Mouse (Mus musculus): ENCODE measurements around the gene Kalrn. TPM values are rescaled to one million over a fixed set of nuclear protein-coding genes. Genes with fewer than 3 reads are reported as not detected.
A peak's percentile ranks its signal among the peaks of the same experiment; 100 is the strongest.

Gene Kalrn
- polyA plus RNA-seq, 1 experiment from 2014 or later, result 22.4 TPM

DNA sequence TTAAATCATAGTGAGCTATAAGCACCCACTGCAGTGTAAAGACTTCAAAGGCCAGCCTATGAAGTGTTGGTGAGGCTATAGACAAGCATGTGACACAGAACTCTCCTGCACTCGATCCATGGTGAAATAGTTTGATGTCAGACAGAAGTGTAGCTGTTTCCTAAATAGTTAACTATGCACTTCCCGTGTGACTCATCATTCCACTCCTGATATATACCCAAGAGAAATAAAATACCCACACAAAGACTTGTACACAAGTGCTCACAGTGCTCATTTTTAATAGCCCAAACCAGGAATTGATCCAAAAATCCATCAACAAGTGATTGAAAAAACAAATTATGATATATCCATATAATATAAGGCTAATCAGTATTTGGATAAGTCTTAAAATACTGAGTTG is 19.4 kb upstream of the Kalrn start:
- Histone ChIP-seq H3K27ac (ENCODE audit: low read depth, low read length) (no peak overlapping the region), H3K9ac (ENCODE audit: low read length) (no peak overlapping the region), H3K4me1 (replicated peaks; ENCODE audit: control insufficient read depth, insufficient read depth, low read length) (no peaks in the 10 kb centered on the region), H3K4me2 (ENCODE audit: low read depth, low read length, severe bottlenecking) (no peak overlapping the region), H3K4me3 (ENCODE audit: low read depth, low read length) (no peak overlapping the region), H3K9me3 (ENCODE audit: control insufficient read depth, low read length) (no peaks in the 10 kb centered on the region), H3K36me3 (ENCODE audit: control insufficient read depth, insufficient read depth, low read length) (no peaks in the 10 kb centered on the region), H3K27me3 (ENCODE audit: control insufficient read depth, insufficient read depth, low read length) (no peaks in the 10 kb centered on the region)
- no peak for DNase-seq (ENCODE audit: low spot score)
- no peak for ATAC-seq (replicated peaks; ENCODE audit: low FRiP score)
- WGBS, result 85% methylated on average over 2 of the region's 2 CpGs

DNA sequence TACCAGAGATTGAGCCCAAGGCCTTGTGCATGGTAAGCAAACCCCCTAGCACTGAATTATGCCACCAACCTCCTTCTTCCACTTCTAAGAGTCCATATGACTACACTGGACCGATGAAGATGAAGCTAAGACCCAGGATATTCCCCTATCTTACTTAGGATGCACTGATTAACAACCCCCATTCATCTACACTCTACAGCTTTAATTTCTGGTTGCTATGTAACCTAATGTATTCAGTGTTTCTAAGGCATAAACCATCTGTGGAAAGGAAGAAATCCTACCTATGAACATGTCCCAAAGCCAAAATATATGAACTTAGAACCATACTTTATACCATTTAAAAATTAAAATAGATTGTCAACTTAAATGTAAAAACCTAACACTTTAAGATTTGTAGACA is 18.6 kb upstream of the Kalrn start:
- H3K4me1 ChIP-seq (replicated peaks; ENCODE audit: control insufficient read depth, insufficient read depth, low read length), result no peaks in the 10 kb centered on the region
- no peak overlapping the region for H3K4me3 ChIP-seq (ENCODE audit: low read depth, low read length)
- DNase-seq (ENCODE audit: low spot score) (no peak), ATAC-seq (replicated peaks; ENCODE audit: low FRiP score) (no peak)
- no peaks in the 10 kb centered on the region for H3K36me3 ChIP-seq (ENCODE audit: control insufficient read depth, insufficient read depth, low read length)
- H3K9me3 ChIP-seq (ENCODE audit: control insufficient read depth, low read length), result no peaks in the 10 kb centered on the region
- H3K27me3 ChIP-seq (ENCODE audit: control insufficient read depth, insufficient read depth, low read length), result no peaks in the 10 kb centered on the region
- no peak overlapping the region for H3K9ac ChIP-seq (ENCODE audit: low read length)
- 82% methylated on average over 1 of the region's 1 CpGs for WGBS
- no peak overlapping the region for H3K27ac ChIP-seq (ENCODE audit: low read depth, low read length)
- no peak overlapping the region for H3K4me2 ChIP-seq (ENCODE audit: low read depth, low read length, severe bottlenecking)

DNA sequence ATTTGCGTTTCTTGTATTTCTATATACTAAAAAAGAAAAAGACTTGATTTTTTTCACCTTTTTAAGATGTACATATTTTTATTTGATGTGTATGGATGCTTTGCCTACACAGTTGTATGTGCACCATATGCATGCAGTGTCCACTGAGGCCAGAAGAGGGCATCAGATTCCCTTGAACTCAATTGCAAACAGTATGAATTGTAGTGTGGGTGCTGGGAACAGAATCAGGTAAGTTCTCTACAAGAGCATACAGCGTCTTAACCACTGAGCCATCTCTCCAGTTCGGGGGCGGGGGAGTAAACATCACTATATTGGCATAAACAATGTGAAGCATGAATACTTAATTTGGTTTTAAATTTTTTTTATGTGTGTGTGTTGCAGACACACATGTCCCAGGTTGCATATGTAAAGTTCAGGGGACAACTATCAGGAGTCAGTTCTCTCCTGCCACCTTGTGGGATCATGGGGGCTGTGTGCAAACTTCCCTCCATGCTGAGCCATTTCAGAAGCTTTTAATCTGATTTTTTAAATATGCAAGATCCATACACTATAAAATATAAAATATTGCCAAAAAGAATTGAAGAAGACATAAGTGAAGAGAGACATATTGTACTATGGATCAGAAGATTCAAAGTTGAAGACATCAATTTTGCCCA is 6.5 kb upstream of the Kalrn start:
- WGBS, result 93% methylated on average over 4 of the region's 4 CpGs
- no peaks in the 10 kb centered on the region for H3K36me3 ChIP-seq (ENCODE audit: control insufficient read depth, insufficient read depth, low read length)
- H3K9me3 ChIP-seq (ENCODE audit: control insufficient read depth, low read length), result peaks cover 4% of the 10 kb centered on the region; the same call in 1 of the 2 replicates
- no peak overlapping the region for H3K4me3 ChIP-seq (ENCODE audit: low read depth, low read length)
- H3K4me1 ChIP-seq (replicated peaks; ENCODE audit: control insufficient read depth, insufficient read depth, low read length), result no peaks in the 10 kb centered on the region
- ATAC-seq (replicated peaks; ENCODE audit: low FRiP score) (no peak), DNase-seq (ENCODE audit: low spot score) (no peak)
- no peaks in the 10 kb centered on the region for H3K27me3 ChIP-seq (ENCODE audit: control insufficient read depth, insufficient read depth, low read length)
- H3K27ac ChIP-seq (ENCODE audit: low read depth, low read length), result no peak overlapping the region
- H3K4me2 ChIP-seq (ENCODE audit: low read depth, low read length, severe bottlenecking), result no peak overlapping the region
- H3K9ac ChIP-seq (ENCODE audit: low read length), result no peak overlapping the region

GRCm38 (mm10) chr16:34573856-34574491 is 642 bp upstream of the Kalrn start:
- ATAC-seq (replicated peaks; ENCODE audit: low FRiP score) (peak; percentile 74), DNase-seq (ENCODE audit: low spot score) (no peak)
- H3K27me3 ChIP-seq (ENCODE audit: control insufficient read depth, insufficient read depth, low read length), result no peaks in the 10 kb centered on the region
- H3K36me3 ChIP-seq (ENCODE audit: control insufficient read depth, insufficient read depth, low read length), result no peaks in the 10 kb centered on the region
- H3K9me3 ChIP-seq (ENCODE audit: control insufficient read depth, low read length), result no peaks in the 10 kb centered on the region
- under 1% methylated on average over 39 of the region's 42 CpGs for WGBS
- peak overlapping the region; percentile 90 for H3K4me2 ChIP-seq (ENCODE audit: low read depth, low read length, severe bottlenecking)
- H3K9ac ChIP-seq (ENCODE audit: low read length), result peak overlapping the region; percentile 98
- H3K27ac ChIP-seq (ENCODE audit: low read depth, low read length), result peak overlapping the region; percentile 91
- peak overlapping the region; percentile 97 for H3K4me3 ChIP-seq (ENCODE audit: low read depth, low read length)
- peaks cover 8% of the 10 kb centered on the region for H3K4me1 ChIP-seq (replicated peaks; ENCODE audit: control insufficient read depth, insufficient read depth, low read length)

DNA sequence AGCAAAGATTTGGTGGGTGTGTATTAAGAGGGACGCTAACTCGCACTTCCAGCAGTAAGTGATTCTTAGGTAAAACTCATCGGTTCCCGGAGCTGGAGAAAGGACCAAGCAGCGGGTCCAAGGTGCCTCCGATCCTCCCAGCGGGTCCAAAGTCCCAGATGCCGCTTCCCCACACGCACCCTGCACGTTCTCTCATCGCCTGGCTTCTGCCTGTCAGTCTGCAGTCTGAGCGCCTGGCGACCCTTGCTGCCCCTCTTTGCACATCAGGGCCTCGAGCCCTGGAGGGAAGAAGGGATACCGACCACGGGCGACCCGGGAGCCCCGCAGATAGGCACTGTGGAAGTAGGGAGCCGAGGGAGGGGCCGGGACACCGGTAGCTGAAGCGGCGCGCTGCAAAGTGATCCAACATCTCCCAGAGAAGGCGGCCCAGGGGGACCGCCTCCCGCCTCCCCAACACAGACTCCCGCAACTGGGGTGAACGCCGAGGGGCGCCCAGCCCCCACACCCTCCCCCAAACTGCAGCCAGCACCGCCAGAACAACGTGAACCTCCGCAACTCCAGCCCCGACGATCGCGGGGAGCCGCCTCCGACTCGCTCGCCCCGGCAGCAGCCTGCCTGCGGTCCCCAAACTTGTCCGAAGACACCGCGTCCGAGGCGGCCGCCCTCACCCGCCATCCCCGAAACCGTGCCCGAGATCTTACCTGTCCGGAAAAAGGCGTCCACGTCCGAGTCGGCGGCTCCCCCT is 754 bp downstream of the Kalrn start:
- peak overlapping the region; percentile 98 for H3K9ac ChIP-seq (ENCODE audit: low read length)
- H3K4me2 ChIP-seq (ENCODE audit: low read depth, low read length, severe bottlenecking), result peak overlapping the region; percentile 90
- no peaks in the 10 kb centered on the region for H3K9me3 ChIP-seq (ENCODE audit: control insufficient read depth, low read length)
- peaks cover 8% of the 10 kb centered on the region for H3K4me1 ChIP-seq (replicated peaks; ENCODE audit: control insufficient read depth, insufficient read depth, low read length)
- no peaks in the 10 kb centered on the region for H3K27me3 ChIP-seq (ENCODE audit: control insufficient read depth, insufficient read depth, low read length)
- peak overlapping the region; percentile 97 for H3K4me3 ChIP-seq (ENCODE audit: low read depth, low read length)
- H3K27ac ChIP-seq (ENCODE audit: low read depth, low read length), result peak overlapping the region; percentile 91
- under 1% methylated on average over 61 of the region's 61 CpGs for WGBS
- ATAC-seq (replicated peaks; ENCODE audit: low FRiP score), result peak; percentile 7; the same call in 1 of the 2 replicates
- H3K36me3 ChIP-seq (ENCODE audit: control insufficient read depth, insufficient read depth, low read length), result no peaks in the 10 kb centered on the region
- peak; percentile 81 for DNase-seq (ENCODE audit: low spot score)

GRCm38 (mm10) chr16:34571931-34572405 is 1.4 kb downstream of the Kalrn start:
- H3K9me3 ChIP-seq (ENCODE audit: control insufficient read depth, low read length), result no peaks in the 10 kb centered on the region
- DNase-seq (ENCODE audit: low spot score) (peak; percentile 71), ATAC-seq (replicated peaks; ENCODE audit: low FRiP score) (no peak; the same call in 1 of the 2 replicates)
- peak overlapping the region; percentile 90 for H3K4me2 ChIP-seq (ENCODE audit: low read depth, low read length, severe bottlenecking)
- under 1% methylated on average over 10 of the region's 10 CpGs for WGBS
- peak overlapping the region; percentile 98 for H3K9ac ChIP-seq (ENCODE audit: low read length)
- H3K36me3 ChIP-seq (ENCODE audit: control insufficient read depth, insufficient read depth, low read length), result no peaks in the 10 kb centered on the region
- 0 out of 2 replicates have a peak overlapping the region, but pooled peaks have one; percentile 31 for H3K27ac ChIP-seq (ENCODE audit: low read depth, low read length)
- no peaks in the 10 kb centered on the region for H3K27me3 ChIP-seq (ENCODE audit: control insufficient read depth, insufficient read depth, low read length)
- H3K4me1 ChIP-seq (replicated peaks; ENCODE audit: control insufficient read depth, insufficient read depth, low read length), result peaks cover 8% of the 10 kb centered on the region
- H3K4me3 ChIP-seq (ENCODE audit: low read depth, low read length), result peak overlapping the region; percentile 97

DNA sequence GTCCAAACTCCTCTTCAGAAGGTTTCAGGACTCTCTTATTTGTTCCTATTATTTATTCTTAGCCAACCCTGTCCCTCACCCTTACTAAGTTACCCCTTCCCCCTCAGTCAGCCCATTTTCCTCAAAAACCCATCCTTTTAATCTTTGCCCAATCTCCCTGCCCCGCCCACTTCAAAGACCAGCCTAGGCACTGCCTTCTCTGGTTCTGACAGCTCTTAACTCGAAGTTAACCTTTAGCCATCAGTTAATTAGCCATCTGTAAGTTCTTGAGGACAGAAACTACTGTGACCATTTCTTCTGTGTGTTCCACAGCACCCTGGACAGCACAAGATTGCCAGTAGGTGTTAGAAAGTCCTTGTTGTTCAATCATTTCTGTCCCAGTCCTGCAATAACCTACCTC is 3.4 kb downstream of the Kalrn start:
- DNase-seq (ENCODE audit: low spot score), result no peak
- Histone ChIP-seq H3K9ac (ENCODE audit: low read length) (no peak overlapping the region), H3K4me1 (replicated peaks; ENCODE audit: control insufficient read depth, insufficient read depth, low read length) (peaks cover 8% of the 10 kb centered on the region), H3K36me3 (ENCODE audit: control insufficient read depth, insufficient read depth, low read length) (no peaks in the 10 kb centered on the region), H3K9me3 (ENCODE audit: control insufficient read depth, low read length) (no peaks in the 10 kb centered on the region), H3K4me3 (ENCODE audit: low read depth, low read length) (no peak overlapping the region), H3K27ac (ENCODE audit: low read depth, low read length) (no peak overlapping the region), H3K4me2 (ENCODE audit: low read depth, low read length, severe bottlenecking) (no peak overlapping the region), H3K27me3 (ENCODE audit: control insufficient read depth, insufficient read depth, low read length) (no peaks in the 10 kb centered on the region)
- 52% methylated on average over 2 of the region's 2 CpGs for WGBS
- ATAC-seq (replicated peaks; ENCODE audit: low FRiP score), result no peak

DNA sequence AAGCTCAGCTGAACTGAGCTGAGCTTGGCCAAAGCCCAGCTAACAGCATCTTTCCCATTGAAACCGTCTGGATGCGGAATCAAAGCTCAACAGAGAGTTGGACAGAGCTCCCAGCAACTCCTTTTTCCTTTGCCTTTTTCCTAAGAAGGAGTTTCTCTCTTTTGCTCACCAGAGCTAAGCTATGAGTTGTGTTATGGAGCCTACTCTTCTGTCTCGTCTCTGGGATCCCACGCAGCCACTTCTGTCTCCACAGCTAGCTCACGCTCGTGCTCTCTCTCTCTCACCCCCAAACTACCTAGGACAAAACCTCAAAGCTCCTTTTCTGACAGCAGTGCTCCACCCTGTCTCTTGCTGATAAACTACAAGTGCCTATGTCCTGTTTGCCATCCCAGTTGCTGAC is 4.5 kb downstream of the Kalrn start:
- Histone ChIP-seq H3K4me2 (ENCODE audit: low read depth, low read length, severe bottlenecking) (no peak overlapping the region), H3K27me3 (ENCODE audit: control insufficient read depth, insufficient read depth, low read length) (no peaks in the 10 kb centered on the region), H3K27ac (ENCODE audit: low read depth, low read length) (no peak overlapping the region), H3K4me1 (replicated peaks; ENCODE audit: control insufficient read depth, insufficient read depth, low read length) (peaks cover 8% of the 10 kb centered on the region), H3K36me3 (ENCODE audit: control insufficient read depth, insufficient read depth, low read length) (no peaks in the 10 kb centered on the region), H3K9ac (ENCODE audit: low read length) (no peak overlapping the region), H3K9me3 (ENCODE audit: control insufficient read depth, low read length) (no peaks in the 10 kb centered on the region), H3K4me3 (ENCODE audit: low read depth, low read length) (no peak overlapping the region)
- WGBS, result 83% methylated on average over 6 of the region's 6 CpGs
- no peak for DNase-seq (ENCODE audit: low spot score)
- ATAC-seq (replicated peaks; ENCODE audit: low FRiP score), result no peak
